Mouse (Mus musculus) natural killer cell, adult 2 months (primary cell): ENCODE data around the gene Zfp712.

Source experiments
- DNase-seq, 2 experiments: peaks; one replicate each; pipeline ENCODE4 v3.0.0; 2022; ENCODE audit warnings: low spot score in 2 of 2

Gene Zfp712

DNA sequence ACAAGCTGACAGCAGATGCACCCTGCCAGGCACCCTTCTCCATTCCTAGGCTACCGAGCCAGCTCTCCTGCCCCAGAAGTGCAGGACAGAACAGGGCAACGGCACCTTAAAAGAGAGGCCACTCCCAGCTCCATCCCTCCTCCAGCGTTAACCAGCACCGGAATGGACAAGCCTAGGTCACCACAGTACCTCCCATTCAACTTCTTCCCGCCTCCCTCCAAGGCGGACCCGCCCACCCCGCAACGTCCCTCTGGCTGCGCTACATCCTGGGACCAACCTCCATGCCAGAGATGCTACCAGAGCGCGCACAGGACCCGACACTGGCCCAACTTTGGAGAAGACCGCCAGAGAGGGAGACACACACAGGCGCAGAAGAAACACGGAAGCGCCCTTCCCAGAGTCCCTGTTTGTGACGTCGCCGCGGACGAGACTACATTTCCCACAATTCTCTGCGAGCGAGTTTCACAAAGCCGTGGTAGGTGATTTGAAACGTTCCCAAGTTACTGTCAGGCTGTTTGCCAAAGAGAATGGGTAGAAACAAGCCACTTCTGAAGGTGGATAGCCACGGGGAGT lies at the start of gene Zfp712:
TSS of gene Zfp712 (minus strand) at position 385 of the 573 bp plus-strand sequence.
- DNase-seq: peak; percentile 72 to 78

- DNase-seq: no peak
These were observed 47.8 kb upstream of the Zfp712 start for GRCm38 (mm10) chr13:67108821-67109206.

DNA sequence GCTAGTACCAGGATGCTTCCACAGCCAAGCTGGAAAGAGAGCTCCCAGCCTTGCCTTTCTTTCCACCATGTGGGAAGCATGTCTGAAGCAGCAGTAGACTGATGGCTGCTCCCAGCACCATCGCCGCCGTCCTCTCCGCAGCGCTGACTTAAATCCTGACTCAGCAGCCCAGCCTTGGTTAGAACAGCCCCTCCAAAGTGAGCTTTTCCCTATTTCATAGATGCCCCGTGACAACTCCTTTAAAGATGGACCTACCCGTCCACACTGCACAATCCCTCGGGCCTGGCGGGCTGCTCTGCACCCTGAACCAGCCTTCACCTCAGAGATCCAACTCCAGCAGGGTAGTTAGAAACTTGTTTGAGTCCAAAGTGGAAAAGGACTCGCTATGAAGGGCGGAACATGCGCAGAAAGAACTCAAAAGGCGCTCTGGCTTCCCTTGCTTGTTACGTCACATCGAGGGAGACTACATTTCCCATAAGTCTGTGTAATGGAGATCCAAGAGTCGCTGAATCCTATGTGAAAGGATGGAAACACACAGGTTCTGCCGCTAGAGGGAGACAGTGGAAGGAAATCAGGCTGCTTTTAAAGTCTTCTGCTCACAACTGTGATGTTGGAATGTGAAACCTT lies 47.3 kb upstream of the Zfp712 start, which contains the start of gene Gm28557:
TSS of gene Gm28557 (minus strand) at position 411 of the 627 bp plus-strand sequence.
- peak; percentile 89 to 90 for DNase-seq

DNA sequence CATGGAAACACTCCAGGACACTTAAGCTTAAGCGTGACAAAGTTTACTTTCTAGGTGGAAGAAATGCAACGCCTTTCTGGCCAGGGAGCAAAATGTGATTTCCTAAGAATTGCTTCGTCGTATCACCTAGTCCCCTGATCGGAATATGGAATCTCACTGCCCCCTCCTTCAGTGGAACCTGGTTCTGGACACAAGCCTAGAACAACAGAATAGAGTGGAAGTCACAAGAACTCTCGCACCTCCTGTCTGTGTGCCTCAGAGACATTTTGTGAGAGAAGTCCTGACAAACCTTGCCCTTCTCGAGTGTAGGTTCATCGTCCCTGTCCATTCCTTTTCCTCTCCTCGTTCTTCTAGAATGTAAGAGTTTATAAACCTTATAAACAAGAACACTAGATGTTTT lies 46.7 kb upstream of the Zfp712 start:
- DNase-seq: no peak

- no peak for DNase-seq
These were observed 36.9 kb upstream of the Zfp712 start, which contains the start of gene Zfp708 for GRCm38 (mm10) chr13:67097876-67098275. Gene Zfp708 (minus strand): TSS chr13:67097976.

- no peak for DNase-seq
These were observed 29.2 kb upstream of the Zfp712 start for GRCm38 (mm10) chr13:67090154-67090553.

GRCm38 (mm10) chr13:67081946-67082345 lies 21.0 kb upstream of the Zfp712 start:
- DNase-seq: peak in 1 of 2 experiments; percentile 2

- peak; percentile 42 to 46 for DNase-seq
These were observed 20.3 kb upstream of the Zfp712 start for GRCm38 (mm10) chr13:67081142-67081713.

DNA sequence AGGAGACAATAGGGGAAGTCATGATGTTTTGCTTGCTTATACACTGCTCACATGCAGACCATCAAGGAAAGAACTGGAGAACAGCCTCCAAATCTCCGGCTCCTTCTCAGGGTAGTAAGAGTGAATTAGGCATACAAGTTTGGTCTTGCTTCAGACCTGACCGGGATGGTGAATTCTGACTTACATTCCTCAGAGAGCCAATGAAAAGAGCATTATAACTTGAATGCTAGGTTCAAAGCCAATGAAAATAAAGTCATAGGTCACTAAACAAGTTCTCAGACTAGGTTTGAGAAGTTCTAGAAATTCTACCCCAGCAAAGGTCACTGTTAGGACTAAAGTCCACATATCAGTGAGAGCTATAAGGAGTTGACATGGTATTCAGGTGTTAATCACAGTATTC lies 16.3 kb upstream of the Zfp712 start:
- no peak for DNase-seq

DNA sequence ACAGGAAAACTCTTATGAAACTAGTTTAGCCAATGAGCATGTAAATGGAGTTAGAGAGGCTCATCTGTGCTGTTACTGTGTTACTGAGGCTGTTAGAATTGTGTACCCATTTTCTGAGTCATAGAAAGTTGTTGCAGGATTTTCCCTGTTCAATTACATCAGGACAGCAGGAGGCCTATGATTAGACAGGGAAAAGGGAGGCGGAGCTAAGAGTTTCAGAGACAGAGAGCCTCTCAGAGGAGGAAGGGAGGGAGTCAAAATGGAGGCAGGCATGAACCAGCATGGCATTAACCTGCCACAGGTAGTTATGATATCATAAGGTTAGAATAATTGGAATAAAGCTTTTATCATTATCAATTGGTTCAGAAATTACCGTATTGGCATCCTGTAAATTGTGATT lies 11.8 kb upstream of the Zfp712 start:
- no peak for DNase-seq

DNA sequence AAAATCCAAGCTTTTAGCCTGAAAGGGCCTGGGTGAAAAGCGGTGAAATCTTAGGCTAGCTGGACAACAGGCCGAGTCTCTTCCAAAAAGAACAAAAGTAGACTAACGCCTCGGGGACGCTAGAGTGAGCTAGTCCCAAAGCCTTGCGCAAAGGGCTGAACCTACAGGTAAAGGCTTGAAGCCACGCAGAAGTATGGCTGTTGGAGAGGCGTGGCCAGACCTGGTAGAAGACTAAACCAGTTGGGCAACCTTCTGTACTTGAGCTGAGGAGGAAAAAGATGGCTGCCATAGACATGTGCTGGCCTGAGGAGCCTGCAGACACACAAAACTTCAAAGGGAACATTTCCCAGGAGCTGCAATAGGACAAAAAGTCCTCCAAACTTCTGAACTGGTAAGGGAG lies 4.4 kb upstream of the Zfp712 start:
- no peak for DNase-seq

- no peak for DNase-seq
These were observed 1.5 kb upstream of the Zfp712 start for GRCm38 (mm10) chr13:67062427-67062826.

GRCm38 (mm10) chr13:67060161-67060785 lies 697 bp downstream of the Zfp712 start:
- peak in 1 of 2 experiments; percentile 2 for DNase-seq
